Mouse (Mus musculus) megakaryocyte, embryonic 14.5 days (primary cell): ENCODE measurements around the gene Cyp39a1.

Experiments
- FLI1 ChIP-seq: IDR thresholded peaks from 2 replicates; pipeline ENCODE4 v1.6.1; 2012; ENCODE audit warnings: low read length, inconsistent platforms, mixed read lengths
- GATA1 ChIP-seq: IDR thresholded peaks from 3 replicates; pipeline ENCODE4 v1.6.1; 2012; ENCODE audit warnings: mixed read lengths, low read length, inconsistent platforms, borderline replicate concordance

GRCm38 (mm10) chr17:43689591-43689990 lies 22.4 kb downstream of the Cyp39a1 start:
- no peak for TF ChIP-seq FLI1
- TF ChIP-seq GATA1 = no peak
